Comparison of ENCODE assay signal across 8 mouse cellular contexts in genomic region chr5:35858069-35858468, GRCm38 (mm10). TPM values are rescaled to one million over a fixed set of nuclear protein-coding genes. Genes with fewer than 3 reads are reported as not detected.
DNase-seq lines count a peak whose midpoint lies in the region; ATAC-seq lines count a peak whose summit lies in the region.

No protein-coding gene starts in this region.

- peaks cover 10% of the 10 kb centered on the region; the same call in 1 of the 2 replicates for H3K27me3 ChIP-seq in neural tube, embryonic 15.5 days (replicated peaks)
- H3K27me3 ChIP-seq in hindbrain, embryonic 12.5 days: no peaks in the 10 kb centered on the region
- H3K27me3 ChIP-seq in limb, embryonic 12.5 days: 0 out of 2 replicates have a peak, but pooled peaks cover 5% of the 10 kb centered on the region
- no peaks in the 10 kb centered on the region for H3K27me3 ChIP-seq in neural tube, embryonic 13.5 days

- no peak for ATAC-seq in neural tube, embryonic 15.5 days (ENCODE audit: low FRiP score)
- 0 out of 2 replicates have a peak, but pooled peaks have one; percentile 27 for ATAC-seq in hindbrain, embryonic 12.5 days (ENCODE audit: low FRiP score)
- ATAC-seq in limb, embryonic 12.5 days (ENCODE audit: insufficient number of reproducible peaks, insufficient read depth, low FRiP score, low TSS enrichment, low read depth): 0 out of 2 replicates have a peak, but pooled peaks have one; percentile 28
- ATAC-seq in neural tube, embryonic 13.5 days (ENCODE audit: low read depth): 0 out of 2 replicates have a peak, but pooled peaks have one; percentile 24

- no peak overlapping the region for H3K9ac ChIP-seq in neural tube, embryonic 15.5 days (replicated peaks)
- H3K9ac ChIP-seq in hindbrain, embryonic 12.5 days: no peak overlapping the region
- no peak overlapping the region for H3K9ac ChIP-seq in limb, embryonic 12.5 days (replicated peaks)
- no peak overlapping the region for H3K9ac ChIP-seq in neural tube, embryonic 13.5 days

- H3K4me2 ChIP-seq in neural tube, embryonic 15.5 days: no peak overlapping the region
- H3K4me2 ChIP-seq in hindbrain, embryonic 12.5 days (replicated peaks): no peak overlapping the region
- no peak overlapping the region for H3K4me2 ChIP-seq in limb, embryonic 12.5 days
- no peak overlapping the region for H3K4me2 ChIP-seq in neural tube, embryonic 13.5 days

- H3K27ac ChIP-seq in neural tube, embryonic 15.5 days (replicated peaks): no peak overlapping the region
- H3K27ac ChIP-seq in hindbrain, embryonic 12.5 days: no peak overlapping the region
- H3K27ac ChIP-seq in limb, embryonic 12.5 days: no peak overlapping the region
- H3K27ac ChIP-seq in neural tube, embryonic 13.5 days (replicated peaks): no peak overlapping the region

- no peaks in the 10 kb centered on the region for H3K9me3 ChIP-seq in neural tube, embryonic 15.5 days (replicated peaks)
- no peaks in the 10 kb centered on the region for H3K9me3 ChIP-seq in hindbrain, embryonic 12.5 days (replicated peaks)
- H3K9me3 ChIP-seq in limb, embryonic 12.5 days: no peaks in the 10 kb centered on the region
- H3K9me3 ChIP-seq in neural tube, embryonic 13.5 days: no peaks in the 10 kb centered on the region

- H3K4me1 ChIP-seq in neural tube, embryonic 15.5 days: no peaks in the 10 kb centered on the region
- no peaks in the 10 kb centered on the region; the same call in 1 of the 2 replicates for H3K4me1 ChIP-seq in hindbrain, embryonic 12.5 days
- H3K4me1 ChIP-seq in limb, embryonic 12.5 days (replicated peaks): no peaks in the 10 kb centered on the region
- H3K4me1 ChIP-seq in neural tube, embryonic 13.5 days (replicated peaks): no peaks in the 10 kb centered on the region

- H3K36me3 ChIP-seq in neural tube, embryonic 15.5 days: no peaks in the 10 kb centered on the region
- no peaks in the 10 kb centered on the region for H3K36me3 ChIP-seq in hindbrain, embryonic 12.5 days
- no peaks in the 10 kb centered on the region for H3K36me3 ChIP-seq in limb, embryonic 12.5 days
- no peaks in the 10 kb centered on the region for H3K36me3 ChIP-seq in neural tube, embryonic 13.5 days

- H3K4me3 ChIP-seq in neural tube, embryonic 15.5 days (replicated peaks): no peak overlapping the region
- no peak overlapping the region for H3K4me3 ChIP-seq in hindbrain, embryonic 12.5 days
- H3K4me3 ChIP-seq in limb, embryonic 12.5 days (replicated peaks): no peak overlapping the region
- no peak overlapping the region for H3K4me3 ChIP-seq in neural tube, embryonic 13.5 days

- peak; percentile 86 for DNase-seq in neural tube, embryonic 10.5 days (ENCODE audit: extremely low spot score, low spot score)
- peak; percentile 16 to 50 for DNase-seq in adrenal gland, postnatal 4 days (ENCODE audit: low spot score in 2 of 2)
- peak; percentile 70 for DNase-seq in embryo, embryonic 9.5 days (ENCODE audit: extremely low spot score)
- peak; percentile 65 for DNase-seq in urinary bladder, postnatal 25 days (ENCODE audit: low spot score)

- 26% methylated on average over 6 of the region's 6 CpGs for WGBS in neural tube, embryonic 15.5 days
- 20% methylated on average over 6 of the region's 6 CpGs for WGBS in hindbrain, embryonic 12.5 days
- WGBS in limb, embryonic 12.5 days: 23% methylated on average over 6 of the region's 6 CpGs
- WGBS in neural tube, embryonic 13.5 days: 26% methylated on average over 6 of the region's 6 CpGs

RNA-seq across cellular contexts. Expression of gene Afap1, which starts 35.0 kb away (rescaled TPM):
- polyA plus RNA-seq in neural tube, embryonic 15.5 days (2015; fragmentation: Nextera tagmentation; extraction: Ambion mirVana): 50.8 and 57.0 TPM in 2 replicates
- 10 to 100 TPM; 34.4 to 44.0 TPM for total RNA-seq in adrenal gland, postnatal 4 days (2021)
- polyA plus RNA-seq in hindbrain, embryonic 12.5 days (2016; fragmentation: Nextera tagmentation; extraction: Ambion mirVana): 80.4 and 98.4 TPM in 2 replicates
- 15.4 and 16.6 TPM in 2 replicates for polyA plus RNA-seq in limb, embryonic 12.5 days (2016; fragmentation: Nextera tagmentation; extraction: Ambion mirVana)
- polyA plus RNA-seq in neural tube, embryonic 13.5 days (2015; fragmentation: Nextera tagmentation; extraction: Ambion mirVana): 92.2 and 99.6 TPM in 2 replicates

Comparison
In these comparisons a context has a peak if more than half of its experiments do, and no peak if none do; other contexts are left out.
1. DNase-seq: peak in every context shown above with its lines; median percentile 86 in neural tube, embryonic 10.5 days; 70 in embryo, embryonic 9.5 days; 65 in urinary bladder, postnatal 25 days; 33 in adrenal gland, postnatal 4 days.